Mouse (Mus musculus) cerebellum, adult 2 months (tissue): ENCODE measurements at regions not wholly inside any gene's neighbourhood (a gene's known extent, or its start where the extent isn't known, plus 50 kb on each side); places are given as distances from the start of the nearest gene placed in this dataset.

Experiments
- DNase-seq, 2 experiments: peaks; one replicate each; pipeline ENCODE4 v3.0.0; 2021
- H3K27ac ChIP-seq: fragments of 200-500 bp; 2 replicates; pipeline ENCODE4 v1.5.1; 2012; ENCODE audit warnings: low read length, control low read depth, inconsistent platforms; ENCODE audit not compliant: insufficient read depth
- H3K27me3 ChIP-seq: fragments of 200-500 bp; 2 replicates; pipeline ENCODE4 v1.6.1; 2012; ENCODE audit warnings: inconsistent platforms, mild to moderate bottlenecking, low read length, moderate library complexity; ENCODE audit not compliant: control insufficient read depth, insufficient read depth
- H3K4me1 ChIP-seq: fragments of 200-500 bp; 2 replicates; pipeline ENCODE4 v1.6.1; 2011; ENCODE audit warnings: low read length; ENCODE audit not compliant: control insufficient read depth, insufficient read depth
- H3K4me3 ChIP-seq: fragments of 200-500 bp; replicated peaks from 2 replicates; pipeline ENCODE3; 2011; ENCODE audit warnings: mild to moderate bottlenecking, low read depth, low read length, control low read depth; ENCODE audit not compliant: insufficient read depth
- CTCF ChIP-seq: fragments of 200-500 bp; IDR thresholded peaks from 2 replicates; pipeline ENCODE4 v1.5.1; 2011; ENCODE audit warnings: low read depth, mild to moderate bottlenecking, control low read depth, low read length, moderate library complexity, borderline replicate concordance; ENCODE audit not compliant: insufficient read depth
- POLR2A ChIP-seq: fragments of 200-500 bp; IDR thresholded peaks from 2 replicates; pipeline ENCODE4 v1.6.1; 2011; ENCODE audit warnings: low read length, control low read depth, borderline replicate concordance; ENCODE audit not compliant: insufficient read depth
- WGBS: fragments of 180-500 bp; shearing (Covaris S2); methylation state at CpG from one replicate; pipeline ENCODE4 v1.1.7; 2018; 5-methylcytosine and 5-hydroxymethylcytosine counted together

- Histone ChIP-seq H3K4me1 (no peaks in the 10 kb centered on the region), H3K27me3 (no peaks in the 10 kb centered on the region), H3K27ac (no peak overlapping the region), H3K4me3 (no peak overlapping the region)
- TF ChIP-seq POLR2A: no peak
- TF ChIP-seq CTCF: no peak
- WGBS: 74% methylated on average over 18 of the region's 18 CpGs
- no peak for DNase-seq
Observed at GRCm38 (mm10) chr10:83957118-83957759, 234.6 kb downstream of the 1500009L16Rik start.

GRCm38 (mm10) chr10:83958397-83958796 is 235.7 kb downstream of the 1500009L16Rik start:
- no peak for DNase-seq
- Histone ChIP-seq H3K4me1 (no peaks in the 10 kb centered on the region), H3K27ac (no peak overlapping the region), H3K4me3 (no peak overlapping the region), H3K27me3 (no peaks in the 10 kb centered on the region)
- TF ChIP-seq POLR2A (no peak), CTCF (no peak)
- WGBS: 96% methylated on average over 3 of the region's 3 CpGs

- no peak overlapping the region for H3K4me3 ChIP-seq
- TF ChIP-seq POLR2A: no peak
- TF ChIP-seq CTCF: no peak
- 89% methylated on average over 2 of the region's 2 CpGs for WGBS
- no peak for DNase-seq
- no peaks in the 10 kb centered on the region for H3K4me1 ChIP-seq
- H3K27ac ChIP-seq: no peak overlapping the region
- no peaks in the 10 kb centered on the region for H3K27me3 ChIP-seq
Observed at GRCm38 (mm10) chr10:83958826-83959225, 236.2 kb downstream of the 1500009L16Rik start.

GRCm38 (mm10) chr10:83963232-83963760 is 240.6 kb downstream of the 1500009L16Rik start:
- Histone ChIP-seq H3K4me1 (no peaks in the 10 kb centered on the region), H3K27ac (no peak overlapping the region), H3K27me3 (no peaks in the 10 kb centered on the region), H3K4me3 (no peak overlapping the region)
- TF ChIP-seq CTCF: no peak
- TF ChIP-seq POLR2A: no peak
- WGBS: 80% methylated on average over 12 of the region's 12 CpGs
- no peak for DNase-seq

GRCm38 (mm10) chr10:83963779-83964643 is 241.3 kb downstream of the 1500009L16Rik start:
- Histone ChIP-seq H3K4me3 (no peak overlapping the region), H3K27me3 (no peaks in the 10 kb centered on the region), H3K27ac (no peak overlapping the region), H3K4me1 (no peaks in the 10 kb centered on the region)
- no peak for TF ChIP-seq CTCF
- TF ChIP-seq POLR2A: no peak
- WGBS: 50% methylated on average over 12 of the region's 12 CpGs
- no peak for DNase-seq

- 67% methylated on average over 5 of the region's 5 CpGs for WGBS
Observed at GRCm38 (mm10) chr10:83964838-83965237, 242.2 kb downstream of the 1500009L16Rik start.

GRCm38 (mm10) chr10:83970501-83970900 is 247.8 kb downstream of the 1500009L16Rik start:
- WGBS: 55% methylated on average over 3 of the region's 3 CpGs
- DNase-seq: no peak
- H3K4me1 ChIP-seq: no peaks in the 10 kb centered on the region
- no peaks in the 10 kb centered on the region for H3K27me3 ChIP-seq
- H3K4me3 ChIP-seq: no peak overlapping the region
- TF ChIP-seq CTCF (no peak), POLR2A (no peak)
- no peak overlapping the region for H3K27ac ChIP-seq

More at GRCm38 (mm10) chr10:83964838-83965237, 242.2 kb downstream of the 1500009L16Rik start:
- Histone ChIP-seq H3K4me3 (no peak overlapping the region), H3K27me3 (no peaks in the 10 kb centered on the region), H3K27ac (no peak overlapping the region), H3K4me1 (no peaks in the 10 kb centered on the region)
- TF ChIP-seq POLR2A (no peak), CTCF (no peak)
- DNase-seq: no peak

GRCm38 (mm10) chr10:83974548-83974947 is 251.9 kb downstream of the 1500009L16Rik start:
- Histone ChIP-seq H3K4me3 (no peak overlapping the region), H3K27me3 (no peaks in the 10 kb centered on the region), H3K27ac (no peak overlapping the region), H3K4me1 (no peaks in the 10 kb centered on the region)
- no peak for TF ChIP-seq POLR2A
- no peak for TF ChIP-seq CTCF
- 84% methylated on average over 6 of the region's 6 CpGs for WGBS
- no peak for DNase-seq
